Mouse (Mus musculus) megakaryocyte-erythroid progenitor cell, adult 5-6 weeks (primary cell): Measurements from ENCODE around the gene Ccdc103. TPM values are rescaled to one million over a fixed set of nuclear protein-coding genes. Genes with fewer than 3 reads are reported as not detected.

ENCODE experiments used
- ATAC-seq: replicated peaks from 2 replicates; pipeline ENCODE4 v1.8.0; 2016; ENCODE audit warnings: mild to moderate bottlenecking, inconsistent platforms; ENCODE audit not compliant: severe bottlenecking, poor library complexity, low FRiP score, low TSS enrichment
- total RNA-seq, 2 experiments: library from RNA; stranded (forward) in 1 of 2; stranded (reverse) in 1 of 2; fragments of 200-1000, 215-1000 nt in 1 of 2; fragments of >200 nt in 1 of 2; fragmentation: Nextera tagmentation in 1 of 2; gene quantifications; 2 replicates each; pipeline ENCODE4 v1.2.3; 2014 to 2017

Gene Ccdc103
- total RNA-seq (2014; fragmentation: Nextera tagmentation) = 2.0 TPM in 1 of 2 replicates, not detected in the other
- total RNA-seq (2017) = not detected in 2 replicates

DNA sequence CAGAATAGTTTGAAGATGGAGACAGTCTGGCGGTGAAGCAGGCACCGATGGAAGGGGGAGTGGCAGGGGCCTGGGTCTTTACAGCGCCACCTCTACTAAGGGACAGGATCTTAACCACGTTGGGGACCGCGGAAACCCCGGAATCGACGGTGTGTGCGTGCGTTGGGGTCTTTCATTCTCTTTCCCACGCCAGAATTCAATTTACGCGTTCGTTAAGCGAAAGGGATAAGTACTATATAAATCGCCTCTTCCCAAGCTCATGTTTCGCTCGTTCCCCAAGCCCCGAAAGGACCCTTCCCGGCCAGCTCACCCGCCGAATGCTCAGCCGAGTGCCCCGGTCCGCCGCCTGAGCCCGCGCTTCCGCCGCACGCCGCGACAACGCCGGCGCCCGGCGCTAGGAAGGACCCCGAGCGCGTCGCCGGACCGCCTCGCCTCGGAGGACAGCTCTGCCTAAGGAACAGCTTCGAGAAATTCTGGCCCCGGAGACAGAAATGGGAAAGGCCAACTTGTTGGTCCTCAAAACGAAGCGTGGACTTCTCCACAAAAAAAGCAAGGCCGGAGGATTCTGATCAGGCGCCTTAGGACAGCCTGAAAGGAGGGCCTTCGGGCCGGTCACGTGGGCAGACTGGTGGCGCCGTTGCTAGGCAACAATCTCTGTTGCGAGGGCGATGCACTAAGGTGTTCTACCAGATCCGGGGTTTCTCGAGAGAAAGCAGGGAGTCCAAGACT lies at the start of gene Ccdc103, which contains the start of gene Eftud2:
Gene Ccdc103 (plus strand): TSS at position 620 of the 729 bp plus-strand sequence.
Gene Eftud2 (minus strand): TSS at position 401 of the 729 bp plus-strand sequence.
- ATAC-seq = peak; percentile 78

DNA sequence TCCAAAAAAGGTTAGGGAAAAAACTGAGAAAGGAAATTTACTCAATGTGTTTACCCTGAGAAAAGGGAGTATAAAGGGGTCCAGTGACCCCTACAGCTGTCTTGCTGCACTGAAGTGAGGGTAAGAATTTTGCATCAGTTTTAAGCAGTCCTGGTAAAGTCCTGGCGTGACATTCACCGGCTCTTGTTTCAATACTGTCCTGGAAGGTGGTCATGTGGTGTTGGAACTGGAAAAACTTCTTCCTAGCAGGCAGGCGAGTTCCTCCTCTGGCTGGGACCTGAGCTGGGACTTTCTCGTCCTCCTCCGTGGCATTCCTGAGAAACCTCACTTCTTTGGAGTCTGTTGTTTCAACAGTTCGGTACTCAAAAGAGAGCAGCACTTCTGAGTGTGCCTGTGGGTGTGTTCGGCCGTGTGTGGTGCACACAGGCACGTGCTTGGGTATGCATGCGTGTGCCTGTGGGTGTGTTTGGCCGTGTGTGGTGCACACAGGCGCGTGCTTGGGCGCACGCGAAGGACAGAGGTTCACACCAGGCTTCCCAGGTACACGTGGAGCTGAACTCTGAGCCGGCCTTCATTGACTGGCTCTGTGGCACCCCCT lies 48.2 kb upstream of the Ccdc103 start:
- ATAC-seq = no peak

DNA sequence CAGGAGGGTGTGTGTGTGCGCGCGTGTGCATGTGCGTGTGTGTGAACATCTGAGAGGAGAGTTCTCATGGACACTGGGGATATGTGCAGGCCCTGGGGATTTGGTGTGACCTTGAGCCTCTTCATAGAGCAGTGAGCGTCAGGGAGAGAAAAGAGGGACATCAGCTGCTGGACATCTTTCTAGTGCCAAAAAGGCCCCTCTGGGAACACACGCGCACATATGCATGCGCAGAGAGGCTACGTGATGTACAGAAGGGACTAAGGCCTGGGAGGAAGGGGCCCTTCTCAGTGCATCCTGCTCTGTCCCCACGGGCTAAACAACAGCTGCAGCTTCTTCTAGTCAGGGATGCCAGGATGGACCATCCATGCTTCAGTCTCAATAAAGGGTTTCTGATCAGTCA lies 46.8 kb upstream of the Ccdc103 start:
- ATAC-seq = no peak

DNA sequence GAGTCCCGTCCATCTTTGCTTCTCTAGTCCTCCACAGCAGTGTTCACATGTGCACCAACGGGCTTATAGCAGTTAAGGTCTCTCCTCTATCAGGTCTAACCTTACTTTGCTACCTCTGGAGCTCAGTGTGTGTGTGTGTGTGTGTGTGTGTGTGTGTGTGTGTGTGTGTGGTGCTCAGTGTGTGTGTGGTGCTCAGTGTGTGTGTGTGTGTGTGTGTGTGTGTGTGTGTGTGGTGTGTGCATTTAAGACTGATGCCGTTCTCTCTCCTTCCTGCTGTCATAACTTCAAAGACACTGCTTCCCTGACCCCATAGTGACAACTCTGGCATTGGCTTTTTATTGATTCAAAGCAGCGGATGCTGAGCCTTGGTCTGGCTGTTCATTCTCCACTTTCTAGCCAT lies 45.5 kb upstream of the Ccdc103 start, which contains the start of gene Higd1b:
Gene Higd1b (plus strand): TSS at position 301 of the 400 bp plus-strand sequence.
- ATAC-seq = no peak

DNA sequence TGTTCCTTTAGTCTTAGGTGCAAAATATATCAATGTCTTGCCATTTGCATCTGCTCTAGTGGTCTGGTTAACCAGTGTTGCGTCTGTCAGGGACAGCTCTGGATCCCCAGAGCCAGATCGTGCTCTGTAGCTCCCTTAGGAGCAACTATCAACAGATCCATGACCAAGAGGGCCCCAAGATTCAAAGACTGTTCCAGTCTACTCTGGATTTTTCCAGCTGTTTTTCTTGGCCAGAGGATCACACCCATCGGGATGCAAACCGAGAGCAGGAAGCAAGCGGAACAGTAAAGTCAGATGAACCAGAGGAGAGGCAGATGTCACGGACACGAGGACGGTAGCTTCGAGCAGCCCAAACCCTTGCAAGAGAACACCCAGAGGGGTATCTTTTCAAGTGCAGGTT lies 44.9 kb upstream of the Ccdc103 start:
- ATAC-seq = no peak

DNA sequence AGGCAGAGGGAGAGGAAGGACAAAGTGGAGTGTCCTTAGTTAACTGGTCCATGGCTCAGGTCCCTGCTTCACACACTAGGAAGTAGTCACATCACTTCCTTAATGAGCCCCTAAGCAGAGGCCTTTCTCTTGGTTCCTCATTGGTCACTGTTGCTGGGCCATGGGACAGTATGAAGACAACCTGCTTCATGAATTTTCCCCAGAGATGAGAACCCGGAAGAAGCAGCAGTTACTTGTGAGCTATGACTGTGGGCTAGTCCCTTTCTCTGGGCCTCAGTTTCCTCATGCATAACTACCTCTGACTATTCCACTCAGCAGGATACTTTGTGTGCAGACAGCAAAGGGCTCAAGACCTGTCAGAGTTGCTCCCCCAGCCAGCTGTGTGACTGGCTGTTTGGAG lies 43.6 kb upstream of the Ccdc103 start:
- no peak for ATAC-seq

DNA sequence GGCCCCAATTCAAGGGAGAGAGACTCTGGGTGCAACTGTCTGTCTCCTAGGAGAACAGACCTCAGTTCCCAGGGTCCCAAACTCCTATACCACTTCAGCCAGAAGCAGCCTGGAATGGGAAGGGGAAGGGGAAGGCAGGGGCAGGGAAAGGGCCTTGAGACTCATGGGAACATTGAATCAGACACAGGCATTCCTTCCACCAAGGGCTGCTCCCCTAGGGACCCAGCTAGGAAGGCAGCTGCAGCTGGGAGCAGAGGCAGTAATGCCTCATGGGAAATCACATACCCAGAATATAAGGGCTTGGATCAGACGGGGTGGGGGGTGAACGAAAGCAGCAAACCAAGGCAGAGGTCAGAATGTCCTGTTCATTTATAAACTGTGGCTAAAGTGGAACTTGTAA lies 42.9 kb upstream of the Ccdc103 start:
- no peak for ATAC-seq

DNA sequence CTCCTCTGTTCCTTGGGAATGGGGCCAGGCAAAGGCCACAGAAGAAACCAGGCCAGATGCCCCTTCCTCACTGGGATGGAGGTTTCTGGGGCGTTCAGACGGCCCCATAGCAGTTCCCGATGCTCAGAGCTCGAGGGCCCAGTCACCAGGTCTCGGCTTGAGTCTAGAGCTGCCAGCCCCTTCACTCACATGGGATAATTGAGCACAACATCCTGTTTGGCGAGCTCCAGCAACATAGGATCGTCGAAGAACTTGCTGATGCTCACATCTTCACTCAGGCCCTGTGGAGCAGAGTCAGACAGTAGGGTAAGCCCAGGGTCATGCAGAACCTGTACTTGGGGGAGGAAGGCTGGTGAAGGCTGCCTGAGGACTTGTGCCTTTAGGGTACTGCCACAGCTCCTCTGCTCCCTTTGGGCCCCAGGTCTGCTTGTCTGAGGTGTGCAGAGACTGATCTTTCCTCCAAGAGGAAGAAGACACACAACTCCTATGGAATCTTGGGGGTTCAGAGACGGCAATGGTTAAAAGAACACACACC lies 42.3 kb upstream of the Ccdc103 start:
- no peak for ATAC-seq

DNA sequence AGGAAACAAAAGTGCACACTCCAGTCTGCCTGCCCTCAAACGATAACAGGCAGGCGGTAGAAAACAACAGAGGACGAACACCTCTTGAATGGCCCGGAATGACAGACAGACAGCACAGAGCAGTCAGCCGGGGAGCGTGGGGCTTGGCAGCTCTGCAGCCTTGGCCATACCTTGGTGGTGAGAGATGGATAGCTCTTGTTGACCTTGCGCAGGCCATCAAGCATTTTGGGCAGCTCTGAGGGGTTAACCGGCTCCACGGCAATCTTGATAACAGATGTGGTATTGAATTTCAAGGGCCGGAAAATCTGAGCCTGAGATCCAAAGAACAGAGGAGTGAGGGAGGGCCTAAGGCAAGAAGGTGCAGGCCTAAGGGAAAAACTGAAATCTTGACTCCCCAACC lies 35.1 kb upstream of the Ccdc103 start:
- ATAC-seq = no peak

DNA sequence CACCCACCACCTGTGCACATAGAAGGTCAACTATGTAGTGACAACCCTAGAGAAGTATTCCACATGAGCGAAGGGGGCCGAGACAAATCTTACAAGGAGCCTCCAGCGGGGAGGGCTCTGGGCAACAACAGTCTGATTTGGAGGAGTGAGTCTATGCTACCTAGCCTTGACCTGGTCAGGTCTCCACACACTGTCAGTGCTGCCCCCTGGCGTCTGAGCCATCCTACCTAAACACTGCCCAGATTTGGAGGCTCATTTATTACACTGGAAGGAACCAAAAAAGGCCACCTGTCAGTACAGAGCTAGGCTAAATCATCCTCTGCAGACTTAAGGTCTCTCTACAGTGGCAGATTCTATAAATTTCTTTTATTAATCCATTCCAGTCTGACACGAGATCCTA lies 29.1 kb upstream of the Ccdc103 start:
- no peak for ATAC-seq

DNA sequence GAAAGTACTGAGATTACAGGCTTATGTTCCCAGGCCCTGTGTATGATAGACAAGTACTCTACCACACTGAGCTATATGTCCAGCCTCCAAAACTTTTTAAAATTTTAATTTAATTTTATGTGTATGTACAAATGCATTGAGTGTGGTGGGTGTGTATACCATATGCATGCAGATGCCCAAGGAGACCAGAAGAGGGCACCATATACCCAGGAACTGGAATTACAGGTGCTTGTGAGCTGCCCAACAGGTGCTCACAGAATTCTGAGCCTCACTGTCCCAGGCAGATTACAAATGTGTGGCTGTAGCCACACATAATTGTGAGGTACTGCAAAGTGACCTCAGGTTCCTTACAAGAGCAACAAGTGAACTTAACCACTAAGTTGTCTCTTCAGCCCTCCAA lies 27.2 kb upstream of the Ccdc103 start:
- peak; percentile 47; the same call in 1 of the 2 replicates for ATAC-seq

DNA sequence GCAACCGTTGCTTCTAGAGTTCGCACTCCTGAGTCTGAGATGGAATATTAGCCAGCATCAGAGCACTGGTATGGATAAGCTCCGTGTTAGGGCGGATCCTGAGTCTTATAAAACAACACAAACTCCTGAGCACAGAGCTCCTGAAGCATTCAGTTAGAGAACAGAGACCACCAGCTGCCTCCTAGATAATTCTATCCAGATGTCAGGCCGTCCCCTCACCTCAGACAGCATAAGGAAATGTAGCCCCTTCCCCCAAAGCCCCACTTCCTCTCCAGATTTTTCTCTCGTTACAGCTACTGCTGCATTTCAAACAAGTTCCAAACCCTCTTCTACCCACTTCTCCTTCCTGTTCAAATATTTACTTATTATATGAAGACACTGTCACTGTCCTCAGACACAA lies 25.1 kb upstream of the Ccdc103 start:
- no peak for ATAC-seq

DNA sequence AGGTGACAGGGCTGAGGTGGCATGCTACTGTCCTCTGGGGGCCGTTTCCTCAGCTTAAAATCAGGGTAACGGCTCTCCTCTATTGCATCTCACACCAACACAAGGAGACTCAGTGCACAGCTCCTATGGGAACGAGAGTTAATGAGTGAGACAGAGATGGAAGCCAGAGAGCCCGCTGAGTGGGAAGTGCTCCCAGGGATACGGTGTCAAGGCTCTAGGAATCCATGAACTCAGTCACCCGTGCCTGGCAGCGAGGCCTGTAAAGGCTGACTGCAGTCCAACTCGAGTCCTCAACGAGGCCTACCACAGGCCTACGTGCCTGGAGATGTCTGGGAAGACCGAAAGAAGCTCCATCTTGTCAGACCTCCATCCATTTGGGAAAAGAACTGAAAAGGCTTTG lies 22.1 kb upstream of the Ccdc103 start:
- ATAC-seq = no peak

DNA sequence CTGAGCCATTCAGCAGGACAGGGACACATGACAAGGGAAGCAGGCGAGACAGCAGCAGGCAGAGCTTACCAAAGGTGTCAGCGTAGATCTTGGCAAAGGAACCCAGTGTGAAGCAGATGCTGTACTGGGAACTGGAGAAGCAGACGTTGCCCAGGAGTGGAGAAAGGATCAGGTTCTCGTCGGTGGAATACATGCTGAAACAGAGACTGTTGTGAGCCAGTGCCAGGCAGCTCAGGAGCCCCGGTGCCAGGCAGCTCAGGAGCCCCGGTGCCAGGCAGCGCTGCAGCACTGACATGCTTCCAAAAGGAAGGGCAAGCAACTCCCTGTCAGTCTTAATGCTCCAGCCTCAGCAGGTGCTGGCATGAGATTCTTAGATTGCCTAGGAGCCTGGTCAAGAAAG lies 21.1 kb upstream of the Ccdc103 start:
- ATAC-seq = no peak

DNA sequence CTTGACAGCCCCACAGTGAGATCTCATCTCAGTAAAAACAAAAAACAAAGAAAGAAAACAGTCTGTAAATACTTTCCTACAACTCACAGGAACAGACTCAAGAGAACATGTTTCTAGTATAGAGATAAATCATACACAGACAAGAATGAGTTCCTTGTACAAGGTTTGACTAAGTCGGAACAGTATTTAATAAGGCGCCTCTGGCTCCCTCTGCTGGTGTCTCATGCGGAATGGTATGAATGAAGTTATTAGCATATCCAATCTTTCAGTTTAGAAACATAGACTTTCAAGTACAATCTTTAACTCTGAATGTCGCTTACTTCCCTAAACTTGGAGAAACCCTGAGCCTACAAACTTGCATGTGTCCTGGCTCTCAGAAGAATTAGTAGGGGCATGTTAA lies 16.7 kb upstream of the Ccdc103 start:
- ATAC-seq = peak; percentile 64; the same call in 1 of the 2 replicates

DNA sequence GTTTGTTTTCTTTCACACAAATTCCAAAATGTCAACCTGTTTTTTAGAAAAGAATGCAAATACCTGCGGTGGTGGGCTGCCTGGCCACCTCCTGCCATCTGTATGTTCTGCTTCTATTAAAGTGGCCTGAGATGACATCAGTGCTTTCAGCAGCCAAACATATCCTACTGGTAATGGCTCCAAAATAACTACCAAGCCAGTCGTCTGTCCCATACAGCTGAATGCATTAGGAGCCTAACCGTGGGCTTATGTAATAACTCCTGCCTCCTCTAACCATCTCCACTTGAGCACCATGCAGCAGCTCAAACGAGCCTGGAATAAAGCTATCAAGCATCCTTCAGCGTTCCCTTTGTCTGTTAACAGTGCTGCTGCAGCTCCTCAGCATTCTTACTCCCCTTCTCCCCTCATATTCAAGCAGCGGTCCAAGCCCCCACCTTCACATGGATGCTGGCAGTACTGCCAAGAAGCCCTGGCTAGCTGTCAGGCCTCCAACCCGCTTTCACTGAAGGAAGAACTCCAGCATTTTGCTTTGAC lies 6.1 kb upstream of the Ccdc103 start:
- no peak for ATAC-seq

DNA sequence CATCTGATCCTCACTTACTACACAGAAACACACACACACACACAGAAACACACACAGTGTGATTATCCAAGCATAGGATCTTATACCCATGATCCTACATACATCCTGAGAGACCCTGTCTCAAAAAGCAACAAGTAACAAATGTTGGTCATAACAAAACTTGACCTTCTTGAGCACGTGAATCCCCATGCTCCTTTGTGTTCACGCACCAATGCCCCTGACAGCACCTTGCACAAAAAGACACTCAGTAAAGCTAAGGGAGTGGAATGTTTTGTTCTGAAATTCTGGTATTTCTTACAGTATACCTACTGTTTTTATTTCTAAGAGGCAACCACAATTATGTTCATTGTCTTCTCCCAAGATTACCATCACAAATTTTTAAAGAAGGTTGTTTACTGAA lies 1.4 kb upstream of the Ccdc103 start:
- no peak for ATAC-seq

DNA sequence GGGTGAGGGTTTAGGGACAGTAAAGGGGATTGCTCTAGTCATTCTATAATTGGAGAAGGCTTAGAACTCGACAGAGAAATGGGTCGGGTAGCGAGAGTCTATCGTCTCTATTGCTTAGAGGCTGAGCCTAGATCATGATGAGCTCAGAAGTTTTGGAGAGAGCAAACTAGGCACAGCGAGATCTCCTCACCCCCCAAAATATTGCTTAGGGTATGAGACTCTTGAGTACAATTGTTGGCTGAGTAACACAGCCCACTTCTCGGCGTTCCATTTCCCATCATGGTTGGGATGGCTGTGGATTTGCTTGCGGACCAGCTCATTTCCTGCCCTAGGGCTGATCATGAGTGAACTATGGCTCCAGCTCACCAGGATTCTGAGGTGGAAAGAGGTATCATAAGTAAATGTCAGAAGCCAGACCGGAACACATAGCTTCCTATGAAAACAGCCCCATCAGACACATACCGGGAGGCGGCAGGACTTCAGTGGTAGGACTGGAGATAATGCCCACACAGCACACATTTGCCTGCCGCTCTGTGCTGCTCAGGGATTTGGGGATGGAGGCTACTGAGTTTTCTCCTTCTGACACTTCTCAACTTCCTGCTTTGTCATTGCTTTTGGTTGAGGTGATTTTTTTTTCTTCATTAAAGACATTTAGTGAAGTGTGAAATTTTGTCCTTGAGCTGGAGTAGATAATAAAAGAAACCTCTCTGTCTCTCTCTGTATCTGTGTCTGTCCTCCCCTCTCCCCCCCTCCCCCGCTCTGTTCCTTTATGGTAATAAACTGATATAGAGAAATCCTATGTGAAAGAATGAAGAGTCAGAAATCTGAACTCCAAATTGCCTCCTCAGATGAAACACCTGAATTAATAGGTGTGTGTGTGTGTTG lies 552 bp downstream of the Ccdc103 start:
- peak; percentile 29; the same call in 1 of the 2 replicates for ATAC-seq

DNA sequence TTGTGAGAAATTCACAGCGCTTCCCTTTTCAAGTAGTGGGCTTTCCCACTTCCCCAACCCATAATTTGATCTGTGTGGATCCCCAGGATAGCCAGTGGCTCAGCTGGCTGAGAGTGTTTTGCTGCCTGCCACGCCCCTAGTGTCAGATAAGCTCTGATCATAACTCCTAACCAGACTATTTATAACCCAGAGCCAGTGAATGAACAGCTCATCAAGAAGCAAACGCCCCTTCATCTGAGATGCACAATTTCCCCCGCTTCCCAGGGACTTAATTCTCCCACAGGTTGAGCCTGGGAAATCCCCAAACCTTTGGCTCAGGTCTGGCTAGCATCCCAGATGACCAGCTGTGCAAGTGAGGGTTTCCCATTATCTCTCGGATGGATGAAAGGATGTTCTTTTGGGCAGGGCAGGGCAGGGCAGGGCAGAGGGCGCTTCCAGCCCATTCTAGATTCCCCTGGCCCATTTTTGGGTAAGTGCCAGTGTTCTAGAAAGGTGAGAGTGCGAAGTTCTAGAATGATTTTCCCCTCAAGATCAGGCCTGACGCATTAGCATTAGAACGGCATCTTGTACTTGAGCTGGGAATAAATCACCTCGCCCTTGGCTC lies 3.7 kb downstream of the Ccdc103 start, which contains the start of gene Fam187a:
Gene Fam187a (plus strand): TSS at position 554 of the 604 bp plus-strand sequence.
- ATAC-seq = no peak
